Mouse (Mus musculus) forebrain, embryonic 15.5 days (tissue): ENCODE data around the gene Kmt5a. TPM values are rescaled to one million over a fixed set of nuclear protein-coding genes. Genes with fewer than 3 reads are reported as not detected.

Source experiments
- ATAC-seq: fragments of 200-750 bp; cut with Nextera tagmentation; replicated peaks from 2 replicates; pipeline ENCODE4 v1.8.0; 2017; ENCODE audit warnings: mild to moderate bottlenecking, moderate TSS enrichment, moderate library complexity
- H3K27ac ChIP-seq: fragments of 300-500 bp; sonication (generic); replicated peaks from 2 replicates; pipeline ENCODE4 v1.5.1; 2015; ENCODE audit warnings: mild to moderate bottlenecking, inconsistent platforms
- H3K27me3 ChIP-seq: fragments of 300-500 bp; sonication (generic); 2 replicates; pipeline ENCODE4 v1.6.1; 2015; ENCODE audit warnings: inconsistent platforms
- H3K36me3 ChIP-seq: fragments of 300-500 bp; sonication (generic); 2 replicates; pipeline ENCODE4 v1.6.1; 2015; ENCODE audit warnings: mild to moderate bottlenecking, inconsistent platforms
- H3K4me1 ChIP-seq: fragments of 300-500 bp; sonication (generic); 2 replicates; pipeline ENCODE4 v1.6.1; 2015; ENCODE audit warnings: inconsistent platforms
- H3K4me2 ChIP-seq: fragments of 300-500 bp; sonication (generic); replicated peaks from 2 replicates; pipeline ENCODE4 v1.6.1; 2015; ENCODE audit warnings: mild to moderate bottlenecking, inconsistent platforms
- H3K4me3 ChIP-seq: fragments of 300-500 bp; sonication (generic); 2 replicates; pipeline ENCODE4 v1.5.1; 2015; ENCODE audit warnings: mild to moderate bottlenecking, inconsistent platforms
- H3K9ac ChIP-seq: fragments of 300-500 bp; sonication (generic); replicated peaks from 2 replicates; pipeline ENCODE4 v1.6.1; 2015; ENCODE audit warnings: mild to moderate bottlenecking, inconsistent platforms
- H3K9me3 ChIP-seq: fragments of 300-500 bp; sonication (generic); 2 replicates; pipeline ENCODE4 v1.6.1; 2016; ENCODE audit warnings: inconsistent platforms
- WGBS: fragments of 180-500 bp; shearing (Covaris S2); methylation state at CpG from one replicate; pipeline ENCODE4 v1.1.7; 2015; ENCODE audit warnings: mixed read lengths; 5-methylcytosine and 5-hydroxymethylcytosine counted together
- microRNA-seq: library from miRNA; unstranded; fragments of <30 nt; microRNA quantifications from one replicate; pipeline ENCODE4, GENCODE M21; 2016
- polyA plus RNA-seq: library from polyadenylated mRNA; unstranded; fragments of >200 nt; fragmentation: Nextera tagmentation; extraction: Ambion mirVana; gene quantifications from 2 replicates; pipeline ENCODE4 v1.2.1, GENCODE M21; 2015

Kmt5a gene
- polyA plus RNA-seq, 1 experiment from 2014 or later = 36.3 TPM

- H3K4me3 ChIP-seq = no peak overlapping the region
- ATAC-seq = no peak
- no peak overlapping the region for H3K9ac ChIP-seq
- no peak overlapping the region for H3K27ac ChIP-seq
- H3K9me3 ChIP-seq = no peaks in the 10 kb centered on the region
- H3K4me1 ChIP-seq = no peaks in the 10 kb centered on the region
- WGBS = 88% methylated on average over 12 of the region's 12 CpGs
- no peaks in the 10 kb centered on the region for H3K27me3 ChIP-seq
- H3K4me2 ChIP-seq = no peak overlapping the region
- H3K36me3 ChIP-seq = peaks cover 14% of the 10 kb centered on the region
Observed at GRCm38 (mm10) chr5:124509742-124510237, 70.1 kb downstream of the Kmt5a start.

GRCm38 (mm10) chr5:124510536-124511050 lies 70.9 kb downstream of the Kmt5a start:
- ATAC-seq = no peak
- Histone ChIP-seq H3K4me1 (no peaks in the 10 kb centered on the region), H3K9me3 (no peaks in the 10 kb centered on the region), H3K36me3 (peaks cover 14% of the 10 kb centered on the region), H3K4me2 (no peak overlapping the region), H3K27me3 (no peaks in the 10 kb centered on the region), H3K9ac (no peak overlapping the region), H3K27ac (no peak overlapping the region), H3K4me3 (no peak overlapping the region)
- WGBS = 90% methylated on average over 10 of the region's 10 CpGs

Small RNAs within 50 kb of the gene (microRNA-seq; reads per million reads assigned to microRNA genes)
- gene Gm27486 = 0.66 reads per million

Other genes starting within 250 kb of the Kmt5a start
- gene Pitpnm2, start 190.2 kb upstream of the Kmt5a start, polyA plus RNA-seq = 10.9 and 11.4 TPM in 2 replicates
- gene Mphosph9, start 112.0 kb upstream of the Kmt5a start, polyA plus RNA-seq = 16.4 and 17.6 TPM in 2 replicates
- gene 2810006K23Rik, start 111.8 kb upstream of the Kmt5a start, polyA plus RNA-seq = 19.0 and 22.6 TPM in 2 replicates
- gene Cdk2ap1, start 76.8 kb upstream of the Kmt5a start, polyA plus RNA-seq = 85.6 and 193 TPM in 2 replicates
- gene Sbno1, start 13.9 kb upstream of the Kmt5a start, polyA plus RNA-seq = 101 and 111 TPM in 2 replicates
- gene Rilpl2, start 38.4 kb downstream of the Kmt5a start, polyA plus RNA-seq = 26.3 and 27.8 TPM in 2 replicates
- gene Snrnp35, start 43.2 kb downstream of the Kmt5a start, polyA plus RNA-seq = 24.9 and 26.0 TPM in 2 replicates
- 11.6 and 12.8 TPM in 2 replicates for gene Rilpl1, start 91.5 kb downstream of the Kmt5a start, polyA plus RNA-seq
- 372 and 377 TPM in 2 replicates for gene Tmed2, start 100.8 kb downstream of the Kmt5a start, polyA plus RNA-seq
- gene Ddx55, start 112.9 kb downstream of the Kmt5a start, polyA plus RNA-seq = 28.2 and 28.8 TPM in 2 replicates
- 70.3 and 70.5 TPM in 2 replicates for gene Eif2b1, start 139.2 kb downstream of the Kmt5a start, polyA plus RNA-seq
- 52.6 and 57.3 TPM in 2 replicates for gene Gtf2h3, start 139.2 kb downstream of the Kmt5a start, polyA plus RNA-seq
- gene Atp6v0a2, start 188.6 kb downstream of the Kmt5a start, polyA plus RNA-seq = 47.6 and 48.5 TPM in 2 replicates